Mouse (Mus musculus): ENCODE results near the gene Plekhm3. TPM values are rescaled to one million over a fixed set of nuclear protein-coding genes. Genes with fewer than 3 reads are reported as not detected.

Gene Plekhm3
- polyA plus RNA-seq, 1 experiment, result 2.7 TPM

DNA sequence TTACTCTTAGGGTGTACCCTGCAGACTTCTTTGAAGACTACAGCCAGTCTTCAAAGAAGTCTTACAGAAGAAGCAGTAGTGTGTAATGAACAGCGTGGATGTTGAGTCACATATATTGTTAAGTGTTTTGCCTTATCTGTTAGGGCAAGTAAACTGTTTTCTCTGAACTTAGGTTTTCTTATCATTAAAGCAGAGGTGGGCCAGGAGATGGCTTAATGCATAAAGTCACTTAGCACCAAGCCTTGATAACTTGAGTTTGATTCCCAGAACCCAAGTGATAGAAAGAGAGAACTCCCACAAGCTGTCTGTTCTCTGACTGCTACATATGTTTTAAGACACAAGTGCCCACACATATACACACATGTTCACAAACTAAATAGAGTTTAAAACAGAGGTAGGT, 144.7 kb downstream of the Plekhm3 start:
- no peaks in the 10 kb centered on the region for H3K4me1 ChIP-seq (ENCODE audit: control insufficient read depth, insufficient read depth, low read length)
- no peak for TF ChIP-seq POLR2A (IDR thresholded peaks at IDR 0.05; ENCODE audit: control insufficient read depth, low read depth, low read length)
- no peak for TF ChIP-seq CTCF (IDR thresholded peaks at IDR 0.05; ENCODE audit: control insufficient read depth, insufficient read depth, insufficient replicate concordance, low read depth, low read length)
- no peak overlapping the region for H3K27ac ChIP-seq (ENCODE audit: control insufficient read depth, insufficient read depth, low read depth, low read length)
- H3K36me3 ChIP-seq (ENCODE audit: control insufficient read depth, insufficient read depth, low read length), result no peaks in the 10 kb centered on the region
- H3K27me3 ChIP-seq (ENCODE audit: control insufficient read depth, insufficient read depth, low read length), result no peaks in the 10 kb centered on the region
- H3K4me3 ChIP-seq (ENCODE audit: control insufficient read depth, low read depth, low read length), result no peak overlapping the region

DNA sequence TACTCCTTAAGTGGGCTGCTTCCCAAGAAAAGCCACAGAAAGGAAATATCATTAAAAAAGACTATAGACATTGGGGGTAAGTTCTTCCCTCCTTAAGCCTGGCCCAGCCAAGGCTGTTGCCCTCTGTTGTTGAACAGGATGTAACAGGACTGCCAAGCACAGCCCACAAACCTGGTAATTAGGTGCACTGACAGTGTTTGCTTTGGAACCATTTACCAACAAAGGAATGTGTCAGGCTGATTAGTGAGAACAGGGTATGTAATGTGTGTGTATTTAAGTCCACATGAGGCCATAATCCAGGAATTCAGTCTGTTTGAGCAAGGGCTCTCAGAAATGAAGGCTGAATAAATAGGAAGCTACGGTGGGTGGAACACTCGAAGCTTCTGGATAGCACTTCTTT, 147.5 kb downstream of the Plekhm3 start:
- no peaks in the 10 kb centered on the region for H3K36me3 ChIP-seq (ENCODE audit: control insufficient read depth, insufficient read depth, low read length)
- no peak overlapping the region for H3K4me3 ChIP-seq (ENCODE audit: control insufficient read depth, low read depth, low read length)
- H3K4me1 ChIP-seq (ENCODE audit: control insufficient read depth, insufficient read depth, low read length), result no peaks in the 10 kb centered on the region
- H3K27me3 ChIP-seq (ENCODE audit: control insufficient read depth, insufficient read depth, low read length), result no peaks in the 10 kb centered on the region
- H3K27ac ChIP-seq (ENCODE audit: control insufficient read depth, insufficient read depth, low read depth, low read length), result no peak overlapping the region
- TF ChIP-seq CTCF (IDR thresholded peaks at IDR 0.05; ENCODE audit: control insufficient read depth, insufficient read depth, insufficient replicate concordance, low read depth, low read length) (no peak), POLR2A (IDR thresholded peaks at IDR 0.05; ENCODE audit: control insufficient read depth, low read depth, low read length) (no peak)

DNA sequence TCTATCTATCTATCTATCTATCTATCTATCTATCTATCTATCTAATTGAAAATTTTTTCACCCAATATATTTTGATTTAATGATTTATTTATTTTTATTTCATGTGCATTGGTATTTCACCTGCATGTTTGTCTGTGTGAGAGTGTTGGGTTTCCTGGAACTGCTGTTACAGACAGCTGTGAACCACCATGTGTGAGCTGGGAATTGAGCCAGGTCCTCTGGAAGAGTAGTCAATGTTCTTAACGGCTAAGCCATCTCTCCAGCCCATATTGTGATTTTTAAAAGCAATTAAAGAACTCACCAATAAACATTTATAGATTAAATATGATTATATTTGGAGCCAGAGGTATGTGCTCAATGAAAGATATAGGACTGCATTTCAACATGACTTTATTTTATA, 148.9 kb downstream of the Plekhm3 start:
- TF ChIP-seq CTCF (IDR thresholded peaks at IDR 0.05; ENCODE audit: control insufficient read depth, insufficient read depth, insufficient replicate concordance, low read depth, low read length), result no peak
- no peak for TF ChIP-seq POLR2A (IDR thresholded peaks at IDR 0.05; ENCODE audit: control insufficient read depth, low read depth, low read length)
- no peaks in the 10 kb centered on the region for H3K4me1 ChIP-seq (ENCODE audit: control insufficient read depth, insufficient read depth, low read length)
- H3K27me3 ChIP-seq (ENCODE audit: control insufficient read depth, insufficient read depth, low read length), result no peaks in the 10 kb centered on the region
- H3K27ac ChIP-seq (ENCODE audit: control insufficient read depth, insufficient read depth, low read depth, low read length), result no peak overlapping the region
- H3K4me3 ChIP-seq (ENCODE audit: control insufficient read depth, low read depth, low read length), result no peak overlapping the region
- no peaks in the 10 kb centered on the region for H3K36me3 ChIP-seq (ENCODE audit: control insufficient read depth, insufficient read depth, low read length)

DNA sequence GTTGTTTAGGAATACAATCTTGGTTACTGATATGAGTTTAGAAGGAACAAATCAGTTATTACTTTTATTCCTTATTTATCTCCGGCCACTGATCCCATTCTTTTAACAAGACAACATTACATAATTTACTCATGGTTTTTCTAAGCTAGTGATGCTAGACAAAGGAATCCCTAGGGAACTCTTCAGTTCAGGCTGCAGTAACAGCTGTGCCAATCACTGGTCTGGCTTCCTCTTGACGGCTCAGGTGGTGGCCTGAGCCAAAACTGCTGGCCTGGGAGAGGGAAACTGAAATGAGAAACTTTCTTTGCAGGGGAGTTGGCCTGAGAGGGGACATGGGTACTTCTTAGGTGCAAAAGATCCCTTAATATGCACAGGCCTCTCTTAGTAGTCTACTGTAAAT, 151.4 kb downstream of the Plekhm3 start:
- Histone ChIP-seq H3K4me3 (ENCODE audit: control insufficient read depth, low read depth, low read length) (no peak overlapping the region), H3K27ac (ENCODE audit: control insufficient read depth, insufficient read depth, low read depth, low read length) (no peak overlapping the region), H3K36me3 (ENCODE audit: control insufficient read depth, insufficient read depth, low read length) (no peaks in the 10 kb centered on the region), H3K27me3 (ENCODE audit: control insufficient read depth, insufficient read depth, low read length) (no peaks in the 10 kb centered on the region), H3K4me1 (ENCODE audit: control insufficient read depth, insufficient read depth, low read length) (no peaks in the 10 kb centered on the region)
- no peak for TF ChIP-seq CTCF (IDR thresholded peaks at IDR 0.05; ENCODE audit: control insufficient read depth, insufficient read depth, insufficient replicate concordance, low read depth, low read length)
- no peak for TF ChIP-seq POLR2A (IDR thresholded peaks at IDR 0.05; ENCODE audit: control insufficient read depth, low read depth, low read length)

DNA sequence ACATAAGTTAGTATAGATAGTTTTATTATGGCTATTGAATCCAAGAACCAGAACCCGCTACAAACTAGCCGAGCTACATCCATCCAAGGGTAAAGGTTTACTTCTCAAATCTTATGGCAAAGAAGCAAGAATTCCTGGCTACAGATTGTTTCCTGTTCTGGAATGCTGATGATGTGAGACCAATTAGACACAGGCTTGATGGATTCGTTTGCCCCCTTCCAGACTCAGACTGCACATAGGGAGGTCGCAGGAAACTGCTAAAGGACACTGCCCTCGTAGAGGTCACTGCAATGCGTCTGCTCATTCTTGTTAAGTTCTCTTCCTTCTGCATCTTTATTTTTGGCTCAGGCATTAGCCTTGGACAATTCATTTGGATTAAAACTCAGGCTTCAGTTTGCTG, 154.0 kb downstream of the Plekhm3 start:
- Histone ChIP-seq H3K4me1 (ENCODE audit: control insufficient read depth, insufficient read depth, low read length) (no peaks in the 10 kb centered on the region), H3K27ac (ENCODE audit: control insufficient read depth, insufficient read depth, low read depth, low read length) (no peak overlapping the region), H3K36me3 (ENCODE audit: control insufficient read depth, insufficient read depth, low read length) (no peaks in the 10 kb centered on the region), H3K4me3 (ENCODE audit: control insufficient read depth, low read depth, low read length) (no peak overlapping the region), H3K27me3 (ENCODE audit: control insufficient read depth, insufficient read depth, low read length) (no peaks in the 10 kb centered on the region)
- no peak for TF ChIP-seq POLR2A (IDR thresholded peaks at IDR 0.05; ENCODE audit: control insufficient read depth, low read depth, low read length)
- no peak for TF ChIP-seq CTCF (IDR thresholded peaks at IDR 0.05; ENCODE audit: control insufficient read depth, insufficient read depth, insufficient replicate concordance, low read depth, low read length)

DNA sequence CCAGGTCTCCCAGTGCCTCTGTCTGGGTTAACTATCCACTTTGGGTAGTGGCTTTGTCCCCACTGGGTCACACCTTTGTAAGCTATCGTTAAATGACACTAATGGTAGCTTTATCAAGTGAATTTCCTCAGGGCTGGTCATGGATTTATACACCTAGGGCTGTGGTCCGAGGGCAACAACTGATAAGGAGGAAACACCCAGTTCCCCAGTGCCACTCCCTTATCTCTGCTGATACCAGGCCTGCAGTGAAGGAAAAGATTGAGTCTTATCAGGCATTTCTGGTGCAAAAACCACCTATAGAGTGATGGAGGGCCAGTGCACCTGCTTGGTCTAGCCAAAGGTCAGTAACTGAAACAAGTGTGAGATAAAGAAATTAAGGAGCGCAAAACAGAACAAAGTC, 159.0 kb downstream of the Plekhm3 start:
- peaks cover 1% of the 10 kb centered on the region; the same call in 1 of the 2 replicates for H3K36me3 ChIP-seq (ENCODE audit: control insufficient read depth, insufficient read depth, low read length)
- no peaks in the 10 kb centered on the region for H3K4me1 ChIP-seq (ENCODE audit: control insufficient read depth, insufficient read depth, low read length)
- no peak overlapping the region for H3K4me3 ChIP-seq (ENCODE audit: control insufficient read depth, low read depth, low read length)
- H3K27ac ChIP-seq (ENCODE audit: control insufficient read depth, insufficient read depth, low read depth, low read length), result no peak overlapping the region
- H3K27me3 ChIP-seq (ENCODE audit: control insufficient read depth, insufficient read depth, low read length), result no peaks in the 10 kb centered on the region
- no peak for TF ChIP-seq CTCF (IDR thresholded peaks at IDR 0.05; ENCODE audit: control insufficient read depth, insufficient read depth, insufficient replicate concordance, low read depth, low read length)
- TF ChIP-seq POLR2A (IDR thresholded peaks at IDR 0.05; ENCODE audit: control insufficient read depth, low read depth, low read length), result no peak

DNA sequence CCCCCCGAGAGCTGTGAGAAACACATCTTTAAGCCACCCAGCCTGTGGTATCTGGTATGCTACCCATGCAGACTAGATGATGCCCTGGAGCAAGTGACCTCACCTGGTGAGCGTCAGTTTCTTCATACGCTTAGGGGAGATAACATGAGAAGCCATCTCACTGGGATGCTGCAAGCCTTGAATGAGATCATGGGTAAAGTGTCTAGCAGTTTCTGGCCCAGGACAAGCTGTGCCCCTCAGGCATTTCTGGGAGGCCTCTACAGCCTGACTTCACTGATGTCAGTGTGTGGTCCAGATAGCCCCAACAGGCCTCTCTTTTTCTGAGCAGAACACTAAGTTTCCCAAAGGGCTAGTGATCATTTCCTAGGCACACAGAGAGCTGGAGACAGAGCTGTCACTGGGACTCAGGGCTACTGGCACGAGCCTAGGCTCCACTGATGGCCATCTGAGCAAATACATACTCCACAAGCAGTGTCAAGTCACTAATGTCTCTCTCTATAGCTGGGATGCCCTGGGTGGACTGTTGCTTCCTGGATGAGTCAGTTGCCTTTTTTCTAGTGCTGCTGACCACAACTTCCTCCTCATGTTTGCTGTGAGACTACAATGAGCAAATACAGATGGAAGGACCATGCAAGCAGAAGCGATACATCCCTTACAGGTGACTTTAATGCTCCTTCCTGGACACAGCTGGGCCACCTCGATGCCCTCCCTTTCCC, 159.6 kb downstream of the Plekhm3 start:
- Histone ChIP-seq H3K4me1 (ENCODE audit: control insufficient read depth, insufficient read depth, low read length) (no peaks in the 10 kb centered on the region), H3K27ac (ENCODE audit: control insufficient read depth, insufficient read depth, low read depth, low read length) (peak overlapping the region; percentile 10; the same call in 1 of the 2 replicates), H3K36me3 (ENCODE audit: control insufficient read depth, insufficient read depth, low read length) (peaks cover 1% of the 10 kb centered on the region; the same call in 1 of the 2 replicates), H3K27me3 (ENCODE audit: control insufficient read depth, insufficient read depth, low read length) (no peaks in the 10 kb centered on the region), H3K4me3 (ENCODE audit: control insufficient read depth, low read depth, low read length) (no peak overlapping the region)
- TF ChIP-seq CTCF (IDR thresholded peaks at IDR 0.05; ENCODE audit: control insufficient read depth, insufficient read depth, insufficient replicate concordance, low read depth, low read length) (no peak), POLR2A (IDR thresholded peaks at IDR 0.05; ENCODE audit: control insufficient read depth, low read depth, low read length) (no peak)

All from testis, adult 2 months (tissue).